Mouse (Mus musculus): ENCODE measurements around the gene Cops8. TPM values are rescaled to one million over a fixed set of nuclear protein-coding genes. Genes with fewer than 3 reads are reported as not detected.

Cops8 gene
- total RNA-seq (2021), result 10 to 100 TPM; 77.1 to 87.2 TPM

DNA sequence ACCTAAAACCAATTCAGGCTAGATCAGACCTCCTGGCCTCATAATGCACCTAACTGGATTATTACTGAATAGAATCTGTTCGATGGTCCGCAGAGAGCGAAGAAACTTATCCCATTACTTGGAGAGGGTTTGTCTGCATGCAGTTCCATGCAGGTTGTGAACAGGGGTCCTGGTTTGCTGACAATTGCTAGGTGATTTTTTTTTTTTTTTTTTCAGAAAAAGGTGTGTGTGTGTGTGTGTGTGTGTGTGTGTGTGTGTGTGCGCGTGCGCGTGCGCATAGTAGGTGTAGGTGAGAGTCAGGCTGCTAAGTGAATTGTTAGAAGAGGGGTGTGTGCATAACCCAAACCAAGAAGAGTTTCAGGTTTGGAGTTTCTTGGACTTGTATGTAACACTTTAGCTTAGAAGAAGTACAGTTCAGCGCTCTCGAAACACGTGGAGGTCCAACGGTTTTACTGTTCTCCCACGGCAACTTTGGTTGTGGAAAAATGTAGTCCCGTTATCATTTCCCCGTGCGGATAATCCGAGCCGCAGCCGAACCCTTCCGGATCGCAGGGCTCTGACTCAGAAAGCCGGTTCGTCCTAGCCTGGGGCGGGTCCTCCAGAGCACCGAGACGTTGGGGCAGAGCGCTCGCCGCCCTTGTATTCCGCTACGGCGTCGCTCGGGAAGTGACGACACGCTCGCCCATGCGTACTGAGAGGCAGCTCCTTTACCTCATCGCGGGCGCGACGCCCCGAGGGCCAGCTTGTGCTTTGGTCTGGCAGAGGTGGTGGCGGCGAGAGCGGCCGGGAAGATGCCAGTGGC lies at the start of gene Cops8:
Gene Cops8, plus strand, starts transcription at position 223 of the 802 bp plus-strand sequence.
- intact Hi-C loops (cut with DNase I), result no loop called here
- peak; percentile 94 for DNase-seq (ENCODE audit: low spot score)

DNA sequence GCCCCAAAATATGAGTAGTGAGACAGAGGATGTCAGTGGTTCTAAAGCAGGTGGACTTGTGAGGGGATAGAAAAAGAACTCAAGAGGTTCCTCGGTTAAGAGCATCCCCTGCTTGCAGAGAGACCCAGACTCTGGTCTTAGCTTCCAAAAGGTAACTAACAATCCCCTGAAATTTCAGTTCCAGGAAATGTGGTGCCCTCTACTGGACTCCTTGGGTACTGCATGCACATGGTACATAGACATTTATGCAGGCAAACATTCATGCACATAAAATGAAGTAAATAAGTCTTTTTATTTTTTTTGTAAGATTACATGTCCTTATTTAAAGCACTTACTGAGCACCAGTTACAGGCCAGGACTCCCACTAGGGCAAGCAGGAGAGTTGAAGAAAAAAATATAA lies 45.6 kb upstream of the Cops8 start:
- intact Hi-C loops (cut with DNase I), result no loop called here
- DNase-seq (ENCODE audit: low spot score), result no peak

GRCm38 (mm10) chr1:90560942-90561726 lies 41.6 kb upstream of the Cops8 start:
- no peak for DNase-seq (ENCODE audit: low spot score)

GRCm38 (mm10) chr1:90563945-90564344 lies 38.8 kb upstream of the Cops8 start:
- intact Hi-C loops (cut with DNase I), result no loop called here
- no peak for DNase-seq (ENCODE audit: low spot score)

More at GRCm38 (mm10) chr1:90560942-90561726, 41.6 kb upstream of the Cops8 start:
- intact Hi-C loops (cut with DNase I), result no loop called here

- intact Hi-C loops (cut with DNase I), result no loop called here
- no peak for DNase-seq (ENCODE audit: low spot score)
These were observed 35.9 kb upstream of the Cops8 start for GRCm38 (mm10) chr1:90566664-90567440.

GRCm38 (mm10) chr1:90573831-90574230 lies 28.9 kb upstream of the Cops8 start:
- intact Hi-C loops (cut with DNase I), result no loop called here
- no peak for DNase-seq (ENCODE audit: low spot score)

- intact Hi-C loops (cut with DNase I), result no loop called here
- DNase-seq (ENCODE audit: low spot score), result no peak
These were observed 27.9 kb upstream of the Cops8 start for GRCm38 (mm10) chr1:90574845-90575244.

GRCm38 (mm10) chr1:90577417-90577816 lies 25.4 kb upstream of the Cops8 start:
- no peak for DNase-seq (ENCODE audit: low spot score)
- intact Hi-C loops (cut with DNase I), result no loop called here

GRCm38 (mm10) chr1:90582635-90583034 lies 20.1 kb upstream of the Cops8 start:
- DNase-seq (ENCODE audit: low spot score), result no peak
- intact Hi-C loops (cut with DNase I), result no loop called here

DNA sequence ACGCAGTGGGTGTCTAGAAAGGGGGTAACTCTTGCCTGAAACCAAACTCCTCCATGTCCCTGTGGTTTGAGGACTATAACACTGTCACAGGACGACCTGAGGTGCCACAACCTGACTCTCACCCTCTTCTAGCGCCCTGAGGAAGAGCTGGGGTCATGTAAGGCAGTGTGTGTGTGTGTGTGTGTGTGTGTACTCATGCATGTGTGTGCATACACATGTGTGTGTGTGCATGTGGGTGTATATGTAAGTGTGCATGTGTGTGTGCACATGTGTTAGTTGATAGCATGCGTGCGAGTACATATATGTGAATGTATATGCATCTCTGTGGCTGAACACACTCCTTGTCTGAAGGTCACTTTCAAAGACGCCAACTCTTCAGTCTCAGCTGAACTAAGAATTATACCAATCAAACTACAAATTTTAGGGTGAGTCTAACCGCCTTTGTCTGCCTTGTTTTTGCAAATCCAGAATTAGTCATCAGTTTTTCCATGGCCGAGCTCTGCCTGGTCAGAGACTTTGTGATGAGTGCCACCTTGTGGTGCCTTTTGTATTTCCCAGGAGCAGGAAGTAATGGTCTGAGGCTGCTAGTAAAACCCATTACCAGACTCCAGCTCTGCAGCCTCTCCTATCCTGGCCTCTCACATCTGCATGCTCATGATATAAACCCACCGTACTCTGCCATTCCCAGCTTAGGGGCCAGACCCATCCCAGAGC lies 14.6 kb upstream of the Cops8 start:
- peak; percentile 57 for DNase-seq (ENCODE audit: low spot score)
- intact Hi-C loops (cut with DNase I), result loop anchor here (1.0 to 5.0 kb wide), 3 partner anchors 91 to 383 kb away; no protein-coding TSS in a partner anchor

- DNase-seq (ENCODE audit: low spot score), result peak; percentile 21
- intact Hi-C loops (cut with DNase I), result loop anchor here (10.0 kb wide), 1 partner anchor 946 kb away; no protein-coding TSS in a partner anchor
These were observed 12.0 kb upstream of the Cops8 start for GRCm38 (mm10) chr1:90590797-90591196.

- intact Hi-C loops (cut with DNase I), result loop anchor here (1.0 to 10.0 kb wide), 2 partner anchors 532 to 948 kb away; no protein-coding TSS in a partner anchor
- peak; percentile 57 for DNase-seq (ENCODE audit: low spot score)
These were observed 10.0 kb upstream of the Cops8 start for GRCm38 (mm10) chr1:90592784-90593183.

GRCm38 (mm10) chr1:90599226-90599625 lies 3.6 kb upstream of the Cops8 start:
- peak; percentile 61 for DNase-seq (ENCODE audit: low spot score)
- intact Hi-C loops (cut with DNase I), result loop anchor here (5.0 to 10.0 kb wide), 2 partner anchors 437 to 954 kb away; no protein-coding TSS in a partner anchor

- no peak for DNase-seq (ENCODE audit: low spot score)
- intact Hi-C loops (cut with DNase I), result no loop called here
These were observed 1.7 kb upstream of the Cops8 start for GRCm38 (mm10) chr1:90601096-90601495.

DNA sequence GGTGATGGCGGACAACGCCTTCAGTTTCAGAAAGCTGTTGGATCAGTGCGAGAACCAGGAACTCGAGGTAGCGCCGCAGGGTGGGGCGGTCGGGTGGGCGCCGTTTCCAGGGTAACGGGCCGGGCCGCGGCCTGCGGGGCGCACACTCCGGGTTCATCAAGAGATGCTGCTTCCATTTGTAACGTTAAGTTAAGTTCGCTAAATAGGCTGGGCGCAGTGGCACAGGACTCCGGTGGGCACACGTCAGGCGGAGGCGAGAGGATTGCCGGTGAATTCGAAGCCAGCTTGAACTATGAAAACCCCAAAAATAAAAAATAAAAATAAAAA lies 743 bp downstream of the Cops8 start:
- no peak for DNase-seq (ENCODE audit: low spot score)
- intact Hi-C loops (cut with DNase I), result no loop called here

GRCm38 (mm10) chr1:90609363-90609762 lies 6.6 kb downstream of the Cops8 start:
- DNase-seq (ENCODE audit: low spot score), result no peak
- intact Hi-C loops (cut with DNase I), result no loop called here

DNA sequence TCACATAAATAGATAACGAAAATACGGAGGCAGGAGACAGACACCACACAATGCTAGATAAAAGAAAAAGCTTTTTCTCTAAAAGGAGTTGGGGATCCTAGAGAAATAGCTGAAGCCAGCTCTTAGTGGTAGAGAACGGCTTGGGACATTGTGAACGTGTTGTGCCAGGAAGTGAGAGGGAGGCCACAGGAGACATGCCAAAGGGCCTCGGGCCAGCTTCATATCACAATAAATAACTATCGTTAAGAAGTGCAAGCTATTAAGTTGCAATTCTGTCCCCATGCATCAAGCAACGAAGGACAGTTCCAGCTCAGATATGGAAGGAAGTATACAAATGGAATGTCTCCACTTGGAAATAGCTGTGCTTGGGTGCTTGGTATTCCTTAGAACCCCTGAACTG lies 14.5 kb downstream of the Cops8 start:
- intact Hi-C loops (cut with DNase I), result no loop called here
- no peak for DNase-seq (ENCODE audit: low spot score)

GRCm38 (mm10) chr1:90633415-90634030 lies 30.7 kb downstream of the Cops8 start:
- DNase-seq (ENCODE audit: low spot score), result no peak
- intact Hi-C loops (cut with DNase I), result no loop called here

DNA sequence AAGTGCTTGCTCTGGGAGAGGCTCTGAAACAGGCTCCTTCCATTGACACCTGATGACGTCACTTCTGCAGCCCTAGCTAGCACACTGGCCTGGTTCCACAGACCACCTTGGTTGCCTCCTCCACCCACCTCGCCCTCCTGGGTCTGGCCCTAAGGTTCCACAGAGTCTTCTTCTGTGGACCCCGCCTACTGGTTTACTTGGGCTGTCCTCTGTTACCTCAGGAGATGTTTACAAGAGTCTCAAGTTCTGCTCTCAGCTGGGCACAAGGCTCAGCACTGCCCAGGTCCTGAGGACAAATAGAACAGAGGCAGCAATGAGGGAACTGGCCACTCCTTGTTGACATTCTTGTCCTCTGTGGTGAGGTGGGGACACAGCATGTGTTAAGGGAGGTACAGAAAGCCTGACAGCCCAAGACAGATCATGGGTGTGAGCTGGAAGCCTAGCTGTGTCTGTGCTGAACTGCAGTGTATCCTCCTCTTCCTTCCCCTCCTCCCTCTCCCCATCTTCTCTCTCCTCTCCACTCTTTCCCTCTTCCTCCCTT lies 31.5 kb downstream of the Cops8 start:
- intact Hi-C loops (cut with DNase I), result no loop called here
- no peak for DNase-seq (ENCODE audit: low spot score)

Measured in heart, postnatal 25 days (tissue).